Mouse (Mus musculus) heart, embryonic 11.5 days (tissue): ENCODE measurements around the gene Cd300ld3. TPM values are rescaled to one million over a fixed set of nuclear protein-coding genes. Genes with fewer than 3 reads are reported as not detected.
"Not testable (repeated sequence)": the region's sequence is repeated elsewhere in the genome, so short reads cannot be mapped to it uniquely, and the experiment has no call there.

Source experiments
- ATAC-seq: fragments of 200-750 bp; cut with Nextera tagmentation; replicated peaks from 2 replicates; pipeline ENCODE4 v1.8.0; 2017; ENCODE audit warnings: moderate library complexity; ENCODE audit not compliant: insufficient number of reproducible peaks, low FRiP score, low TSS enrichment
- H3K27ac ChIP-seq: fragments of 300-500 bp; sonication (generic); 2 replicates; pipeline ENCODE4 v1.5.1; 2014; ENCODE audit warnings: mild to moderate bottlenecking, low read depth, low read length
- H3K27me3 ChIP-seq: fragments of 300-500 bp; sonication (generic); 2 replicates; pipeline ENCODE4 v1.6.1; 2014; ENCODE audit warnings: mild to moderate bottlenecking, low read length, mixed read lengths; ENCODE audit not compliant: control insufficient read depth, insufficient read depth
- H3K36me3 ChIP-seq: fragments of 300-500 bp; sonication (generic); 2 replicates; pipeline ENCODE4 v1.6.1; 2014; ENCODE audit warnings: mild to moderate bottlenecking, low read length, moderate library complexity, mixed read lengths; ENCODE audit not compliant: control insufficient read depth, insufficient read depth
- H3K4me1 ChIP-seq: fragments of 300-500 bp; sonication (generic); 2 replicates; pipeline ENCODE4 v1.6.1; 2014; ENCODE audit warnings: low read length; ENCODE audit not compliant: control insufficient read depth, insufficient read depth
- H3K4me2 ChIP-seq: fragments of 300-500 bp; sonication (generic); 2 replicates; pipeline ENCODE4 v1.6.1; 2014; ENCODE audit warnings: mild to moderate bottlenecking, moderate library complexity
- H3K4me3 ChIP-seq: fragments of 300-500 bp; sonication (generic); 2 replicates; pipeline ENCODE4 v1.5.1; 2014; ENCODE audit warnings: low read depth, low read length
- H3K9ac ChIP-seq: fragments of 300-500 bp; sonication (generic); 2 replicates; pipeline ENCODE4 v1.6.1; 2014; ENCODE audit warnings: mild to moderate bottlenecking, low read depth, low read length, moderate library complexity
- H3K9me3 ChIP-seq: fragments of 300-500 bp; sonication (generic); replicated peaks from 2 replicates; pipeline ENCODE4 v1.6.1; 2016; ENCODE audit warnings: low read length; ENCODE audit not compliant: control insufficient read depth
- WGBS: fragments of 180-500 bp; shearing (Covaris S2); extraction: QIAGEN DNeasy Blood & Tissue Kit; methylation state at CpG from one replicate; pipeline ENCODE4 v1.1.7; 2014; ENCODE audit not compliant: insufficient replicate concordance; 5-methylcytosine and 5-hydroxymethylcytosine counted together
- polyA plus RNA-seq: library from polyadenylated mRNA; unstranded; fragments of >200 nt; fragmentation: Nextera tagmentation; extraction: Ambion mirVana; gene quantifications from 2 replicates; pipeline ENCODE4 v1.2.1, GENCODE M21; 2014

The Cd300ld3 gene
- polyA plus RNA-seq, 1 experiment from 2014 or later = not detected

DNA sequence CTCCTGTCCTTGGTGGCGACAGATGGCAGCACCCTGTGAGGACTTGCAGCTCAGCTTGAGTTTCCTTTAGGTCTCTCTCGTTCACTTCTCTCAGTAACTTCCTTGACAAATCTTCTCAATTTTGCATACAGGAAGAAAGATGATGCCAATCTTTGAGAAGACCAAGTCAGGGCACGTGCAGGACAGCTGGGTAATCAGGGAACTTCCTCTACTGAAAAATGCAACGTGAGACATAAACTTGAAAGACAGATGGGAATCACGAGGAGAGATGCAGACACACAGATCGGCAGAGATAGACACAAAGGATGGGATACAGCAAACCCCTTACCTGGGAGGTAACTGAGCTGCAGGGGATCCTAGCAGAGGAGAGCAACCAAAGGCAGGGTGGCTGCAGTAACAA, 10.5 kb downstream of the Cd300ld3 start, which contains the start of gene Cd300ld5:
Cd300ld5 (minus strand) TSS at position 101 of the 400 bp plus-strand sequence.
- not testable (repeated sequence) for H3K9me3 ChIP-seq, H3K9ac ChIP-seq, H3K27me3 ChIP-seq

DNA sequence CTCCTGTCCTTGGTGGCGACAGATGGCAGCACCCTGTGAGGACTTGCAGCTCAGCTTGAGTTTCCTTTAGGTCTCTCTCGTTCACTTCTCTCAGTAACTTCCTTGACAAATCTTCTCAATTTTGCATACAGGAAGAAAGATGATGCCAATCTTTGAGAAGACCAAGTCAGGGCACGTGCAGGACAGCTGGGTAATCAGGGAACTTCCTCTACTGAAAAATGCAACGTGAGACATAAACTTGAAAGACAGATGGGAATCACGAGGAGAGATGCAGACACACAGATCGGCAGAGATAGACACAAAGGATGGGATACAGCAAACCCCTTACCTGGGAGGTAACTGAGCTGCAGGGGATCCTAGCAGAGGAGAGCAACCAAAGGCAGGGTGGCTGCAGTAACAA, 21.3 kb downstream of the Cd300ld3 start, which contains the start of gene Cd300ld4:
Cd300ld4 (minus strand) TSS at position 101 of the 400 bp plus-strand sequence.
- not testable (repeated sequence) for H3K27me3 ChIP-seq, H3K9ac ChIP-seq, H3K4me2 ChIP-seq, H3K36me3 ChIP-seq, H3K4me3 ChIP-seq, H3K4me1 ChIP-seq, H3K27ac ChIP-seq, ATAC-seq, H3K9me3 ChIP-seq
- WGBS = no CpG with 5 or more reads among the region's 6 CpGs

More for the DNA sequence above, 10.5 kb downstream of the Cd300ld3 start, which contains the start of gene Cd300ld5:
- H3K36me3 ChIP-seq, H3K4me1 ChIP-seq, H3K4me2 ChIP-seq, H3K4me3 ChIP-seq, ATAC-seq, H3K27ac ChIP-seq: not testable (repeated sequence)
- WGBS = no CpG with 5 or more reads among the region's 6 CpGs

DNA sequence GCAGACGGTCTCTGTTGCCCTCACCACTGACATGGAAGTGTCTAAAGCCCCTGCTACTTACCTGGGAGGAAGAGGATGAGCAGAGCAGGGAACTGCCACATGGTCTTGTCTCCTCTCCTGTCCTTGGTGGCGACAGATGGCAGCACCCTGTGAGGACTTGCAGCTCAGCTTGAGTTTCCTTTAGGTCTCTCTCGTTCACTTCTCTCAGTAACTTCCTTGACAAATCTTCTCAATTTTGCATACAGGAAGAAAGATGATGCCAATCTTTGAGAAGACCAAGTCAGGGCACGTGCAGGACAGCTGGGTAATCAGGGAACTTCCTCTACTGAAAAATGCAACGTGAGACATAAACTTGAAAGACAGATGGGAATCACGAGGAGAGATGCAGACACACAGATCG, 32.1 kb downstream of the Cd300ld3 start, which contains the start of gene Cd300ld2:
Cd300ld2 (minus strand) TSS at position 101 of the 400 bp plus-strand sequence.
- H3K4me2 ChIP-seq, H3K36me3 ChIP-seq, H3K27ac ChIP-seq, H3K9ac ChIP-seq, ATAC-seq, H3K4me3 ChIP-seq, H3K9me3 ChIP-seq, H3K4me1 ChIP-seq, H3K27me3 ChIP-seq: not testable (repeated sequence)
- no CpG with 5 or more reads among the region's 7 CpGs for WGBS

DNA sequence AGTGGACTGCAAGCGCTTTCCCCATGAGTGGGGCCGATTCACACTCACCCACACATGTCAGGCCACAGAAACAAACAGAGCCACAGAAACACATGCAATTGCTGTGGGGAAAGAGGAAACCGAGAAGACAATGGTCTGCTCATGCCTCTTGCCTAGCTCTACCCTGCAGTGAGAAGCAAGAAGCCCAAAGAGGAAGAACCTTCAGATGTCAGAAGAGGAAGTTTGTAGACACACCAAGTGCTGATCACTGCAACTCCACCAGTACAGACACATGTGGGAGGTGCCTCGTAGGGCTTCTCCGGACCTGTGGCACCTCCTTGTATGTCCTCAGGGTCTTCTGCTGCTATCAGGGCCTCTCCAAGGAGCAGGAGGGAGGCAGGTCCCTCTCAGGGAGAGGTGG, 44.1 kb downstream of the Cd300ld3 start:
- Histone ChIP-seq H3K4me2 (no peak overlapping the region), H3K27ac (no peak overlapping the region), H3K9me3 (no peaks in the 10 kb centered on the region), H3K27me3 (no peaks in the 10 kb centered on the region), H3K4me3 (no peak overlapping the region), H3K9ac (no peak overlapping the region), H3K36me3 (no peaks in the 10 kb centered on the region), H3K4me1 (no peaks in the 10 kb centered on the region)
- WGBS = 78% methylated on average over 5 of the region's 5 CpGs
- ATAC-seq = no peak

DNA sequence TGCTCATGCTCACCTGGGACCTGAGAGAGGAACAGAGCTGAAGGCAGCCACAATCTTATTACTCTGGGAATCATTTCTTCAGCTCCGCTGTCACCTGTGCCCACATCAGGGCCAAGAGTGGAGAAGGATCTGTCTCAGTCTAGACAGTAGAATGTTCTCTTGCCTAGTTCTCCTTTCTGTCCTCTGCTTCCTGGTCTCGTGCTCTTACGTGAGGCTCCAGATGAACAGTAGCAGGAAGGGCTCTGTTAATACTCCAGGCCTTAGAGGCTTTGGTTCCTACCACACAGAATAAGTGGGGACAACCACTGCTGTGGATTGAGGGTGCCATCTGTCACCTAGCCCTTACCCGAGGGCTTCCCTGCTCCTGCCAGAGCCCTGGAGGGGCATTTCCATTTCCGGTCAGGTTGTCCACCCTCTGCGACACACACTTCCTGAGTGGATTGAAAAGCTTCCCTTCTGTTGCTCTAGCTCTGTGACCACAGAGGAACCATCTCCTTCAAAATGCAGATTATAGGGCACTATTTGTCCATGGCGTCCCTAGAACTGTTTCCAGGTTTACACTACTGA, 46.7 kb downstream of the Cd300ld3 start, which contains the start of gene Cd300c2:
Cd300c2 (minus strand) TSS at position 407 of the 567 bp plus-strand sequence.
- H3K9ac ChIP-seq = no peak within 1 kb of the TSS
- H3K27ac ChIP-seq = no peak within 1 kb of the TSS
- H3K4me3 ChIP-seq = no peak within 1 kb of the TSS
- no peaks in the 10 kb centered on the region for H3K36me3 ChIP-seq
- no peaks in the 10 kb centered on the region for H3K4me1 ChIP-seq
- no peaks in the 10 kb centered on the region for H3K9me3 ChIP-seq
- WGBS = 80% methylated on average over 7 of the region's 7 CpGs
- H3K4me2 ChIP-seq = no peak within 1 kb of the TSS
- ATAC-seq = no peak
- H3K27me3 ChIP-seq = no peaks in the 10 kb centered on the region

Other genes starting within 250 kb of the Cd300ld3 start
- 0.27 TPM in 1 of 2 replicates, not detected in the other for gene Gpr142, start 249.5 kb downstream of the Cd300ld3 start, polyA plus RNA-seq
- gene Gprc5c, start 197.3 kb downstream of the Cd300ld3 start, polyA plus RNA-seq = 21.8 and 23.0 TPM in 2 replicates
- 0.84 and 1.4 TPM in 2 replicates for gene Cd300a, start 158.4 kb downstream of the Cd300ld3 start, polyA plus RNA-seq
- 1.7 and 2.4 TPM in 2 replicates for gene Cd300lb, start 114.0 kb downstream of the Cd300ld3 start, polyA plus RNA-seq
- not detected in 2 replicates for gene Cd300c, start 79.3 kb downstream of the Cd300ld3 start, polyA plus RNA-seq
- gene Cd300ld, start 58.5 kb downstream of the Cd300ld3 start, polyA plus RNA-seq = not detected in 2 replicates
- 0.93 and 0.96 TPM in 2 replicates for gene Cd300c2, start 46.5 kb downstream of the Cd300ld3 start, polyA plus RNA-seq
- gene Cd300ld2, start 32.2 kb downstream of the Cd300ld3 start, polyA plus RNA-seq = not detected in 2 replicates
- gene Cd300ld4, start 21.4 kb downstream of the Cd300ld3 start, polyA plus RNA-seq = not detected in 2 replicates
- not detected in 2 replicates for gene Cd300ld5, start 10.6 kb downstream of the Cd300ld3 start, polyA plus RNA-seq
- not detected in 2 replicates for gene Cd300e, start 13.8 kb upstream of the Cd300ld3 start, polyA plus RNA-seq
- gene Rab37, start 43.0 kb upstream of the Cd300ld3 start, polyA plus RNA-seq = 1.3 and 2.9 TPM in 2 replicates
- 0.19 and 0.20 TPM in 2 replicates for gene Cd300lf, start 85.6 kb upstream of the Cd300ld3 start, polyA plus RNA-seq
- gene Slc9a3r1, start 114.9 kb upstream of the Cd300ld3 start, polyA plus RNA-seq = 26.4 and 31.1 TPM in 2 replicates
- gene Tmem104, start 139.1 kb upstream of the Cd300ld3 start, polyA plus RNA-seq = 7.5 and 8.2 TPM in 2 replicates
- 13.7 and 15.7 TPM in 2 replicates for gene Nat9, start 139.4 kb upstream of the Cd300ld3 start, polyA plus RNA-seq
- 0.13 TPM in 1 of 2 replicates, not detected in the other for gene Grin2c, start 218.8 kb upstream of the Cd300ld3 start, polyA plus RNA-seq
- 10.0 and 12.0 TPM in 2 replicates for gene Fdxr, start 228.6 kb upstream of the Cd300ld3 start, polyA plus RNA-seq
- 0.89 and 1.2 TPM in 2 replicates for gene Fads6, start 249.3 kb upstream of the Cd300ld3 start, polyA plus RNA-seq